Mouse (Mus musculus): Measurements from ENCODE around the gene Ap4e1.

The Ap4e1 gene

DNA sequence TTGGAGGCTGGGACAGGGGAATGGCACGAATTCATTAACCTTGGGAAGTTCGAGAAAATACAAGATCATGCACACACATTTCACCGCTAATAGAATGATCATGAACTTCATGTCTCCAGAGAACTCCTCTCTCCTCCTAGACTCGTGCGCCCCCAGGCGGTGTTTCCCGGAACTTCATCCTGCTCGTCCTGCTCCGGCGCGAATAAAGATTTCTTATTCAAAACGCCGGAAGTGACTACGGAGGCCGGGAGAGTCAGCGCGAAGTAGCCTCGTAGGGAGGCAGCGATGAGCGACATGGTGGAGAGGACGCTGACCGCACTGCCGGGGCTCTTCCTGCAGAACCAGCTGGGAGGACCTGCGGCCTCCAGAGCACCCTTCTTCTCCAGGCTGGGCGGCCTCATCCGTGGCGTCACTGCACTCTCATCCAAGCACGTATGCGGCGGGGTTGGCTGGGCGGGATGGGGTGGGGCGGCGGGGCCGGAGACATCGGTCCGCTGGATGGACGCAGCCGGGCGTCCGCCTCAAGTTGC lies at the start of gene Ap4e1:
Gene Ap4e1 (plus strand): TSS at position 249 of the 530 bp plus-strand sequence.
- DNase-seq, result peak; percentile 98

DNA sequence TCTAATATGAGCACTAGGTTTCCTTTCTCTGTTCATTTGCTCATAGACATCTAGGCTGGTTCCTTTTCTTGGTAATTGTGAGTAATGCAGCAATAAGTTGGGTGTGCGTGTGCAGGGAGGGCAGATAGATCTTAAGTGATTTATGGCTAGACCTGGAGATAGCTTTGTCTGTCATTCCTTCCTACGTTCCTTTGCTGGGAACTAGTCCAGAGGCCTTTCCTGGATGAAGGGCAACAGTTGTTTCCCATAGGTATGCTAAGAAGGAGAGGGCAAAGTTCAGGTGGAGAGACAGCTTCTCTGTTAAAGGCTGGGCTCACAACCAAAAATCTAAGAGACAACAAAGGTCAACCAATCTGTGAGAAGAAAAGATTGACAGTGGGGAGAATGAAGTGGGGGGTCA lies 46.8 kb upstream of the Ap4e1 start:
- no peak for DNase-seq

DNA sequence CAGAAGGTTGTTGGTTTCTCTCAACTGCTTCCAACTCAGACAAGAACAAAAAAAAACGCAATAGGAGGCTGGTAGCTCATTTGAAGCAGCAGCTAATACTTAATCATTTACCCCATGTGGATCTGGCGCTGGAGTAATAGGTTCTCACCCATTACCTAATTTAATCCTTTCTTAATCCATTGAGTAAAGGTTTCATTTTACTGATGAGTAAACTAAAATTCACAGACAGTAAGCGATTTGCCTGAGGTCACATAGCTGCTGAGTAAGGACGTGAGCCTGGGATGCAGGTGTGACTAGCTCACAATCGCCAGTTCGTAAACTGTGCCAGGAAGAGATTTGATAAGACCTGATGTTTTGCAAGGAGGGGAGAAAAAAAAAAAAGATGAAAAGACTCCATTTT lies 31.1 kb upstream of the Ap4e1 start:
- no peak for DNase-seq

DNA sequence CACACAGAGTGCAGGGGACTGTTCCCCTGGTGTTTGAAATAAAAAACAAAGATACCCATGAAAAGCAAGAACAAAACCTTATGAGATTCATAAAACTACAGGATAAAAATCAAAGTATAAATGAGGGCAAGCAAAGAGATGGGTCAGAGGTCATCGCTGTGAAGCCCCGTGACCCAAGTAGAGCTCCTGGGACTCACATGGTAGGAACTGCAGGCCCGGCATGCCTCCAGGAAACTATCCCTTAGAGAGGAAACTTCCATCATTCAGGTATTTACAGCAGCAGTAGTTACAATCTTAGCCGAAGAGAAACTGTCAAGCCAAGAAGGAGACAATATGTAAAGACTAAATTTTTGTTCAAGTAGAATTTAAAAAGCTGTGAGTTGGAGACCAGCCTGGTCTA lies 25.3 kb upstream of the Ap4e1 start:
- DNase-seq, result no peak

GRCm38 (mm10) chr2:126989919-126990318 lies 18.6 kb upstream of the Ap4e1 start:
- peak; percentile 58 for DNase-seq

DNA sequence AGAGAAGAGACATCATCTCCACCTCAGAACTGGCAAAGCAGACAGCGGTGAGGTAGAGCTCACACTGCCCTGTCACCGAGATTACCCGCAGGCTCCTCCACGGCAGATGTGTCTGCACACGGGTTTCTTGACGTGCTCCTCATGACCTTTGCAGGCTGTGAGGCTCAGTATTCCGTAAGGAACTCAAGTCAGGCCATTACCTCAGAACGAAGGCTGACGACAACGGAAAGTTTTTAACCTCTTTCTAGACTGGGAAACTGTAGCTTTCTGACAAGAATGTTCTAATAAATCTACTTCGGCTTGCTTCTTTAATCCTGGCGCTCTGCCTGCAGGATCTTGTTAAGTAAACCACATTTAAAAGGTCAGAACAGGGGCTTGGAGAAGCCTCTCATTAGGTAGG lies 15.8 kb upstream of the Ap4e1 start:
- DNase-seq, result no peak

- DNase-seq, result no peak
These were observed 13.9 kb upstream of the Ap4e1 start for GRCm38 (mm10) chr2:126994384-126995166.

GRCm38 (mm10) chr2:126996737-126997136 lies 11.8 kb upstream of the Ap4e1 start:
- no peak for DNase-seq

DNA sequence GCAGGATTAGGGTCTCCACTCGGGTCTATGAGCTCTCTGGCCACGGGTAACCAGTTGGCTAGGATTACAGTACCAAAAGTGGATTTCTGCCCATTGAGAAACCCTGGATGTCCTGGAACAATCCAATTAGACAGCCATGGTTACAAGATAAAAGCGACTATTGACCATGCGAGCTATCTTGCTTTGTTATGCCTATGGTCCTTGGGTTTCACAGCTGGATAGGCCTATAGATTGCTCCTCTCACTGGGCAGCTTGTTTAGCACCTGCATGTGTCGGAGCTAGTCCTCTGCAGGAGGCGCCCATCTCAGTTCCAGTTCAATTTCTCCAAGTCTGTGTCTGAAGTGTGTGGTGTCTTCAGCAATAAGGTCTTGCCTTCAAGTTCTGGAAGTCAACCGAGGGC lies 10.3 kb upstream of the Ap4e1 start:
- DNase-seq, result no peak

GRCm38 (mm10) chr2:127000406-127001324 lies 7.9 kb upstream of the Ap4e1 start:
- DNase-seq, result no peak

DNA sequence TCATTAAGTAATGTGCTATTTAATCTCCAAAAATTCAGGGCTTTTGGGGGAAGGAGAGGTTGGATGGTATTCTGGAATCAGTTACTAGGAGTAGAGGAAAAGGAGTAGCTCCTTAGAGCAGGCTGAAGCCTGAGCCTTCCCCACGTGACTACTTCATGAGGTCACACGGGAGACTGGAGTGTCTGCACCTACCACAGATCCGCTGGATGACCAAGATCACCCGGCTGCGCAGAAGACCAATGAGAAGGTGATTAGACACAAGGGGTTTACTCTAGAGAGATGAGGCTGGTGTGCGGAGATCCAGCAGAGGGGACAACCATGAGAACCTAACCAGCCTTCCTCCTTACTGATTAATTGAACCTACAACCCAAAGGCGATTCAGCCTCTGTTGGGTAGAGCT lies 4.5 kb upstream of the Ap4e1 start:
- DNase-seq, result no peak

DNA sequence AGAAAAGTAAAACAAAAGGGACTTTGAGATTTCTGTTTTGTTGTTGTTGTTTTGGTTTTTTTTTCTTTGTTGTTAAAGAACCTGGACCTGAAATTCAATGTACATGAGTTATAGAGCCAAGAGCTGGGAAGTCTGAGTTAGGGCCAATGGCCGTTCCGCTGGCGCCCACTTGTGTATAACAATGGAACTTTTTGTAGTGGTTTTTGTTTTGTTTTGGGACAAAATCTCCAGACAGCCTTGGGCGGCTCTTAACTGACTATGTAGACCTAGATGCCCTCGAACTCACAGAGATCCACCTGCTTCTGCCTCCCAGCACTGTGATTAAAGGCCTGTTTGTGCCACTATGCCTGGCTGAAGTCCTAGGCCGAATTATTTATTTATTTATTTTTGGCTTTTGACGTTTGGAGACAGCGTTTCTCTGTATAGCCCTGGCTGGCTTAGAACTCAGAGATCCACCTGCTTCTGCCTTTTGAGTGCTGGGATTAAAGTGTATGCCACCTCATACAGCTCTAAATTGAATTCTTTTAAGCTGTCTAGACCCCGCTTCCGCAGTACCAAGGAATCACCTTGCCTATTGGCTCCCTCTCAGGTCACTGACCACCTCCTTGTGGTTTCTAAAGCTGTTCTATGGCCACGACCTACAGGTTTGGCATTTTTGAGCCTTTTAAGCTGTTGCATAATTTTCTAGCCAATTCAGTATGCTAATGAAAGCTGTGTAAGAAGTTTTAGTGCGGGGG lies 1.7 kb upstream of the Ap4e1 start:
- DNase-seq, result peak; percentile 64

DNA sequence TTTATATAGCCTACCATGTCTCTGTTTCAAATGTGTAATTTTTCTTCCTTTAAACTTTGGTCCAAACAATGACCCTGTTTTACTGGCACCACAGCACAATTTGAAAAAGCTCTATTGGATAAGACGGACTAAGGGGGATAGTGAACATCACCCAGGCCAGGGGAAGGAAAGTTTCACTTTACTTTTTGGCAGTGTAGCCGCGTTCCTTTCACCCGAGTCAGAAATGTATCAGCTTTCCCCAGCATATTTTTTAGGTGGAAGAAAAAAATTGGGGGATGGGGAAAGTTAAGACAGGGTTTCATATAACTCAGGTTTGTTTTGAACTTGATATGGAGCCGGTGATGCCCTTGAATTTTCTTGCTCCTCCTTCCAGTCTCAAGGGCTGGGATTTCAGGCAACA lies 1.0 kb upstream of the Ap4e1 start:
- DNase-seq, result no peak

DNA sequence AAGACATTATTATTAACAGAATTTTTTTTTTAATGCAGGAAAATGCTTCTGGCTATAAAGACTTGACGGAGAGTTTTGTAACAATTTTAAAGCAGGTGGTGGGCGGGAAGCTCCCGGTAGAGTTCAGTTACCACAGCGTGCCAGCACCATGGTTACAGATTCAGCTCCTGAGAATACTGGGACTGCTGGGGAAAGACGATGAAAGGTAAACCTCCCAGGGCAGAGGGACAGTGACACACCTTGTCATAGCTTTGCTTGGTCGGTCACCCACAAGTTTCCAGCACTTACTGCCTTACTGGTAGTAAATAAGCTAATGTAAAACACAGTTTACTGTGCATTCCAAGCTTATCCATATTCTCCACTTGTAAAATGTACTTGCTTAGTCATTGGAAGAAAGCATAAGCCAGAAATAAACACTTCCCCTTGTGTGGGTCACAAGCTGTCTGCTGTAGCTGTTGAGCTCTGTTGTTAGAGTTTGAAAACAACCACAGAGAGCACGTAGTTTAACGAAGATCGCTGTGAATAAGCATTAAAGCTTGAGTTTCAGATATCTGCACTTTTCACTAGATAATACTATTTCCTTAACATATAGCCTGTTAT lies 26.6 kb downstream of the Ap4e1 start:
- no peak for DNase-seq

GRCm38 (mm10) chr2:127037299-127037698 lies 28.8 kb downstream of the Ap4e1 start:
- no peak for DNase-seq

DNA sequence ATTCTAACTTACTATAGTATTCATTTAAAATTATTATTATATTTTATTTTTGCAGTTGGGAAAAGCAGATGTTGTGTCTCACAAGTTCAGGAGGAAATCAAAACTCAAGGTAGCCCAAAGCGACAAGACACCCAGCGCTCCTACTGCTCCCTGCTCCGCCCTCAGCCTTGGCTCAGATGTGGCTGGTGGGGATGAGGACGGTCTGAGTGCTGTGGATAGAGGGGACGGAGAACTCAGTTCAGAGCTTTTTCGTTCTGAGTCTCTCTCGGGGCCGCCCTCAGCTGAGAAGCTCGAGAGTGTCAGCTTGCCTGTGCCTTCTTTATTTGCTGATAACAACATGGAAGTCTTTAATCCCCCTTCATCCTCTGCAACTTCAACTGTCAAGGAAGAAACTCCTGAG lies 53.0 kb downstream of the Ap4e1 start:
- DNase-seq, result no peak

- DNase-seq, result no peak
These were observed 60.3 kb downstream of the Ap4e1 start for GRCm38 (mm10) chr2:127068806-127069205.

DNA sequence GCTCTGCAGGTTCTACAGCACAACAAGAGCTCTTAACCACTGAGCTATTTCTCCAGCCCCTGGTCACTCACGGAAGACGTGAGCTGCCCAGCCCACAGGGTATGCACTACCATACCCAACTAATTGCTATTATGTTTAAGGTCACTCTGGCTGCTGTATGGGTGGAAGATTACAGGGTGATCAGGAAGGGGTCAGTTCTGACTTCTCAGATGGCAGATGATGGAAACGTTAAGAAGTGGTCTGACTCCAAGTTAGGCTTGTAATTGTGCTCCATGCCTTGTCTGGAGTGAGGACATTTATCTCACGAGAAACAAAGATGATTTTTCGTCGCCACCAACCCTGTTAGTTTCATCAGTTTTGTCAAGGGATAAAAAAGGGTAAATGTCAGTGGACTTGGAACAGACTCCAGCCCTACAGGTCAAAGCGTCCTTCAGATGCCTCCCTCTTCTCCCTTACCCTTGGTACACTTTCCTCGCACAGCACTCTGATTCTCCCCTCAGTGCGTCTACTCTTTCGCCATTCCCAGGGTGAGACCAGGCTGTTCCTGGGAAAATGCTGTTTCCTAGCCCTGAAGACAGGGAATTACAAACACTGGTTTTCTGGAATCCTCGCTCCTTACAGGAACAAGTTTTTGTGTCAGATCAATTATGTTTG lies 61.4 kb downstream of the Ap4e1 start:
- DNase-seq, result no peak

- DNase-seq, result peak; percentile 89
These were observed 61.9 kb downstream of the Ap4e1 start, which contains the start of gene Blvra for GRCm38 (mm10) chr2:127070435-127070841. TSS of gene Blvra (plus strand) at chr2:127070665.

DNA sequence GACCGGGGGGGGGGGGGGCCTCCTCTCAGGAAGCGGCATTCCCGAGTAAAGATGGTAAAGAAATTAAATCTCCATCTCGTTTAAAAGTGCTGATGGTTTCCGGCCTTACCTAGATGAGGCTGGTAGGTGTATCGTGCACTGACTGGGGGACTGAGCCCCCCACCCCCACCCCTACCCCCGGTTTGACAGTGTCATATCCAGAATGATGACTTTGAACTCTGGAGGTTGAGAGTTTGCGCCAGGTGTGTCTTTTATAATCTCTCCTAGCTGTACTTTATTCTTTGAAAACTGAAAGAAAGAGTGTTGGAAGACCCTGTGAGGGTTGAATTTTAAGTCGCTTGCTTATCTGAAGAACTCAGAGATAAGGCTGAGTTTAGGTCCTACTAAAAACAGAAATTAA lies 62.4 kb downstream of the Ap4e1 start:
- DNase-seq, result no peak

GRCm38 (mm10) chr2:127074116-127074515 lies 65.6 kb downstream of the Ap4e1 start:
- DNase-seq, result no peak

GRCm38 (mm10) chr2:127077611-127078010 lies 69.1 kb downstream of the Ap4e1 start:
- DNase-seq, result no peak

All from thymus, postnatal 25 days (tissue).